Mouse (Mus musculus): ENCODE results near the gene Cyp19a1.

The Cyp19a1 gene

DNA sequence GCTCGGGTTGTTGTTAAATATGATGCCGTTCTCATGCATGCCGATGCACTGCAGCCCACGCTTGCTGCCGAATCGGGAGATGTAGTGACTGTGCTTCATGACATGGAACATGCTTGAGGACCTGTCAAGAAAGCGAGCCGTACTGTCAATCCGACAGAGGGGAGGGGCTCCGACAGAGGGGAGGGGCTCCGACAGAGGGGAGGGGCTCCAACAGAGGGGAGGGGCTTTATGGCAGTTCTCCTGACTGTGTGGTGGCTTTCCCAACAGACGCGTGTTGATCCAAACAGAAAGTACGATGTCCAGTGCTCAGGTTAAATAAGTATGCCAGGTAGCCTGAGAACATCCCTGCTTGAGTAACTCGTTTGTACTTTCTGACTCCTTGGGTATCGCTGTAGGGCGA is 87.7 kb downstream of the Cyp19a1 start:
- DNase-seq (ENCODE audit: low read depth, low spot score): no peak

DNA sequence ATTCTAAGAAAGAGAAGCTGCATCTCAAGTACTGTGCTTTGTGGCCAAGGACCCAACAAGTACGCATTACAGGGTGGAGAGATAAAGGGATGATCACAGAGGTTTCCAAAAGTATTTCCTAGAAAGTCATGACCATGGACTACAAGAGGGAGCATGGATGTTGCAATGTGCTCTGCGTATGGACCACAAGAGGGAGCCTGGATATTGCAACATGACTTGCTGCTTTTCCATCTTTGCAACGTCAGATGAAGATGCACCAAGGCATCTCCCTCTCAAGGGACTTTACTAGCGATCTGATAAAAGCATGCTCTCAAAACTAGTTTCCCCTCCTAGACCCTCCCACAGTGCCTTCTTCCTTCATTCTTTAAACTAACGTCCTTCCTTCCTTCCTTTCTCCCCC is 98.4 kb downstream of the Cyp19a1 start:
- DNase-seq (ENCODE audit: low read depth, low spot score): no peak

DNA sequence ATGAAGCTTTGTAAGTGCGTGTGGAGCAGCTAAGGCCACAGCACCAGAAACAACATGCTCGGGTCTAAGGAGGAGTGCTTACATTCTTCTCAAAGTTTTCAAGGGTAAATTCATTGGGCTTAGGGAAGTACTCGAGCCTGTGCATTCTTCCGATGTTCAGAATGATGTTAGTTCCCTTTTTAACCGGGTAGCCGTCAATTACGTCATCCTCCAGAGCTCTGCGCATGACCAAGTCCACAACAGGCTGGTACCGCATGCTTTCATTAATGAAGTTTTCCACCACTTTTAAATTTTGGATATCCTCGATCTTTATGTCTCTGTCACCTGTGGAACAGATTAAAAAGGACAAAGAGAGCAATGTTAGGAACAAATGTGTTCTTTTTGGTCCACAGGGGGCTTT is 99.5 kb downstream of the Cyp19a1 start:
- no peak for DNase-seq (ENCODE audit: low read depth, low spot score)

DNA sequence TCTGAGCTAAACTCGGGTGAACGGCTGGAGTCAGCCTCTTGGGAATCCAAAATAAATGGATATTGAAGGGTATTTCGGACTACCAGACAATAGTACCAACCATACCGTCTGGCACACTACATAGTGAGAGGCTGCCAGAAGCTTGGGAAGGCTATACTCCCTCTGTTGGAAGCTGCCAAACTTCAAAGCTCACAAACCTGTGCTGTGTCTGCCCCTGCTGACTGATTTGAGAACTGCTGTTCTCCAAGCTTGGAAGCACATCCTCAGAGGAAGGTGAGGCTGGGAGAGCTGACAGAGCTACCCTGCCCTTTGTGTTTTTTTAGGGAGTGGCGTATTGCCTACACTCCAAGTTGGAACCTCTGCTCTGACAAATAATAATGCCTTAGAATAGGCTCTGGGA is 104.8 kb downstream of the Cyp19a1 start:
- DNase-seq (ENCODE audit: low read depth, low spot score): no peak

DNA sequence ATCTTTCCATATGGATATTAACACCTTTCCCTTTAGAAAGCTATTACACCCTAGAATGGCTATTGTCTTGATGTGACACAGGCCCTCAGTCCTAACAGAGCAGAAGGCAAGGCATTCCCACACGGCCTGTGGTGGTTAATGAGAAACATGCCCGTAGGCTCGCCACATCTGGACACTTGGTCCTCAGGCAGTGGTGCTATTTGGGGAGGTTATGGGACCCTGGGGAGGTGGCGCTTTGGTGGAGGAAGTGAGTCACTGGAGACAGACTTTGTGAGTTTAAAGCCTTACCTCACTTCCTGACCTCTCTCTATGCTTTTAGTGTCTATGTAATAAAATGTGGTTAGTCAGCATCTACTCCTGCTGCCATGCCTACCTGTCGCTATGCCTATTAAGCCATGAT is 114.2 kb downstream of the Cyp19a1 start:
- no peak for DNase-seq (ENCODE audit: low read depth, low spot score)

DNA sequence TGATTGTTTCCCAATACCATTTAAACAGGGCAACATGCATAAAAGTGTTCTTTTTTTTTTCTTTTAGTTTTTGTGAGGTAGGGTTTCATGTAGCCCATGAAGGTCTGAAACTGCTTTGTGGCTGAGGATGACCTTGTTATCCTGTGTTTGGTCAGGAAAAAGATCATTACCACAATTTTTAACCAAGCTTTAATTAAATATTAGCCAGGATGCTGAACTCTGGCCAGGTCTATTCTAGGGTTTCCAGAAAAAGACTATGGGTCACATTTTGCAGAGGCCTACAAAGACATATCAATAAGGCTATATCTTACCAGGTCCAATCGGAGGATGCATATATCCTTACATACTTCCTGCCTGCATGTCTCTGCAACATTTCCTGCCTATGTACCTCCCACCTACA is 128.7 kb downstream of the Cyp19a1 start:
- DNase-seq (ENCODE audit: low read depth, low spot score): no peak

Measured in skeletal muscle tissue, adult 2 months (tissue).